Mouse (Mus musculus): ENCODE results near the gene 2410137M14Rik.

DNA sequence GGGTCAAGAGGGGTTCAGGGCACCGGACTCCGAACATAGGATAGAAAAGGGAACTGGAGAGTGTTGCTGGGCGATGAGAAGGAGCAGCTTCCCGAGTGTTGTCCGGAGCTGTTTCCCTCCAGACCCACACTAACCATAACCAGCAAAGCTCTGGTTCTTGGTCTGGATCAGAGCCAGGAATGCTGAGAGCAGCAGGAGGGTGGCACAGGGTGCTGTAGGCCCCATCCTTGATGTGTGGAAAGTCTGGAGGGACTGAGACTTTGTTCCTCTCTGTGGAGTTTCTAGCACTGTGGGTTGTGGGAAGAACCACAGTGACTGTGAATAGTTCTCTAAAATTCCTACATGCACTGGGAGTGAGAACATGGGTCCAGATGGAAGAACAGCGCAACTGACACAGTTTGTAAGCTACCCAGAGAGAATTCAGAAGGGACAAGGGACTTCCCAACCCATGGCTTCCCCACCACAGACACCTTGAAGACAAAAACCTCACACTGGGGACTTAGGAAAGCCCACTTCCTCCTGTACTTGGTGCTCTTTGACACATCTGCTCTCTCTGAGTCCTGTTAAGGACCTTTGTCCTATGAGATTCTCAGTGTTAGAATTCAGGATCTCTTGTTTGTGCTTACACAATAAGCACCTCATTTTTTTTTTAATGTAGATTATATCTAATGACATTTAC is 9.7 kb downstream of the 2410137M14Rik start:
- TF ChIP-seq CTCF (IDR thresholded peaks at IDR 0.05; ENCODE audit: borderline replicate concordance, insufficient read depth, low read length) (no peak), POLR2A (IDR thresholded peaks at IDR 0.05; ENCODE audit: low read depth, low read length) (no peak)
